Mouse (Mus musculus) CH12F3 (cell line): ENCODE results near the gene Prkch.

ENCODE experiments used
- in situ Hi-C: fragments of 300-500 bp; cut with MboI; formaldehyde crosslinking; loops from 2 replicates; pipeline ENCODE4 v1.14.3; 2020; ENCODE audit warnings: low sequenced_read_pairs

Gene Prkch

GRCm38 (mm10) chr12:73574632-73575031 is 10.0 kb upstream of the Prkch start:
- in situ Hi-C loops = loop anchor here (25.0 kb wide), 1 partner anchor 413 kb away; the partner anchor contains the start of gene Syt16

DNA sequence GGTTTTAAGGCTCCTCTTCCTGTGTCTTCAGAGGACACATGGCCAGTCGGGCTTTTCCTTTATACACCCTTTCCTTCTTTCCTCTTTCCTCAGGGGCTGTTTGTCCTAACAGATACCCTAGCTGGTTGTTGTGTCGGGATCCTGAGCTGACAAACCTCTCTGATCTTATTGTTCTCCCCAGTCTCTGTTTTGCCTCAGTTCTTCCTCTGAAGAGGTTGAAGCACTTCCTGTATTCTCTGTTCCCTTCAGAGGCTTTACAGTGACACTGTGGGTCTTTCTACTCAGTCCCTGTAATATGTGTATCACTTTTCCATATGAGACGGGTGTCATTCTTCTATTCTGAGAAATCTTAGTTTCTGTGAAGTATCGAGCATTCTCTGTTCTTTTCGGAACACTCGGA is 6.5 kb upstream of the Prkch start:
- in situ Hi-C loops = no loop called here

DNA sequence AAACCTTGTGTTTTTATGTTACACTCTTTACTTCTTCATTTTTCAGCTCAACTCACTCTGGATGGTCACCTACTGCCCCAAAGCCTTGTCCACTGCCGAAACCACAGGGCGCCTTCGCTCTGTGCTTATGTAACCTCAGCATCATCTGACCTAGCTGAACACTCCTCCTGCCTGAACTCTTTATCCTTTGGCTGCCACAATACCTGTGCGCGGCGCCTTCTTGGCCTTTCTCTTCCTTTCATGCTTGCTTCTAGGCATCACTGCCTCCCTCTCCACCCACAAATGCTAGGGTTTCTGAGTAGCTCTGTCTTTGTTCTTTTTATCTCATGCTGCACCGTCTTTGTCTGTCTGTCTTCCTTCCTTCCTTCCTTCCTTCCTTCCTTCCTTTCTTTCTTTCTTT is 3.8 kb upstream of the Prkch start:
- in situ Hi-C loops = no loop called here

GRCm38 (mm10) chr12:73583318-73583717 is 1.3 kb upstream of the Prkch start:
- in situ Hi-C loops = no loop called here

DNA sequence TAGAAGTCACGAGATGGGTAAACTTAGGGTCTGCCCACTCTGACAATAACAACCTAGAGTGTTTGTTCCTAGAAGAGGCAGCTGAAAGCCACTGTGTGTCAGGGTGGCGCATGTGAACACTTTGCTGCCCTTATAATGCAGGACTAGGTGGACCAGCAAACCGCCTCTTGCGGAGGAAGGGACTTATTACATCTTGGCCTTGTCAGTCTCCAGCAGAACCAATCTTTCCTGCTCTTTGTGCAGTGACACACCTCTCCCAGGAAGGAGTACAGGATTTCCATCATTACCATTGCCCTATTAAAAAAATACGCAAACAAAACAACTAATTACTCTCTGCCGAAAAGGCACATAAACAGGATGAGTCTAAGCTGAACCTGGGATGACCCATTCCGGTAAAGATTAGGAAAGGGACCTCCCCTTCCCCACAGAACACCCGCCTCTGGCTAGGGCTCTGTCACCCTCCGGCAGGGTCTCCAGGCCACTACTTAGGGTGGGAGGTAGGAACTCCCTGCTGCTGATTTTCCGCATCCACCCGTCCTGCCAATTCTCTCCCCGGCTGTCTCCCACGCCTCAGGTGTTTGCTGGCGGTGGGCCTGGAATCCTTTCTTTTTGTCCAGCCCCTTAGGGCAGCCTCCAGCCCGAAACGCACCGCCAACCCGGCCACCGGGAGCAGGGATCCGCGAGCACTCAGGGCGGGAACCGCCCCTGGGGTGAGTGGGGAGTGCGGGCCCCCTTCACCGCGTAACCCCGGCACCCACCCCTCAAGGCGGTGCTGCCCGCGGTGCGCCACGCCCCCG is 585 bp upstream of the Prkch start:
- in situ Hi-C loops = no loop called here

DNA sequence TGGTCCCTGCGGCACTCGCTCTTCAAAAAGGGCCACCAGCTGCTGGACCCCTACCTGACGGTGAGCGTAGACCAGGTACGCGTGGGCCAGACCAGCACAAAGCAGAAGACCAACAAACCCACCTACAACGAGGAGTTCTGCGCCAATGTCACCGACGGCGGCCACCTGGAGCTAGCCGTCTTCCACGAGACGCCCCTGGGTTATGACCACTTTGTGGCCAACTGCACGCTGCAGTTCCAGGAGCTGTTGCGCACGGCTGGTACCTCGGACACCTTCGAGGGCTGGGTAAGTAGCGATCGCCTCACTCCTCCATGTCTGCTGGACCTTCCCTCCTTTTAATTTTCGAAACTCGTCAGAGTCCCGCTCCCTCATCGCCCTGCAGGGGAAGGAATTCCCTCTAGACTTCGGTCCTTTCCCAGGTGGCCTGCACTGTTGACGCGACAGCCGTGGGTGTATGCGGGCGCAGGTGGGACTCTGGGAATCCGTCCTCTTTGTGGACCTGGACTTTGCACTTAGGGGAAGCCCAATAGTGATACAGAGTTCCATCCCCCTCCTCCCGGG is 725 bp downstream of the Prkch start:
- in situ Hi-C loops = no loop called here

DNA sequence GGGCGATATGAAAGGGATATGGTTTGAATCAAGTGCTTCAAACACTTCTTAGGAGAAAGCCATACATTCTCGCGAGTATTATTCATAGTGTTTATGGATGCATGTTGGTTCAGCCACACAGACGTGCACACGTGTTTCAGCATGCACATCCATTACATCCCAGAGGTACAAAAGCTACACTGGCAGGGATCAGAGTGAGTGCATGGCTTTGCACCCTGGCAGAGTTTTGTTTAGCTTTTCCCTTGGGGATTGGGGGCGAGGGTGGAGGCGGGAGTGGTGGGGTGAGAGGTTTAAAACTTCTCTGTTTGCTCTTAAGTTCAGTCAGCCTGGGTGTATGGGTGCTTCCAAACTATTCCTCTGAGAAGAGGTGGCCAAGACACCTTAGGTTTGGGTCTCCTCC is 1.3 kb downstream of the Prkch start:
- in situ Hi-C loops = no loop called here

GRCm38 (mm10) chr12:73587262-73587661 is 2.7 kb downstream of the Prkch start:
- in situ Hi-C loops = no loop called here

- in situ Hi-C loops = no loop called here
These were observed 6.2 kb downstream of the Prkch start for GRCm38 (mm10) chr12:73590627-73591276.

GRCm38 (mm10) chr12:73591625-73592024 is 7.0 kb downstream of the Prkch start:
- in situ Hi-C loops = no loop called here

- in situ Hi-C loops = no loop called here
These were observed 8.6 kb downstream of the Prkch start for GRCm38 (mm10) chr12:73593021-73593798.

DNA sequence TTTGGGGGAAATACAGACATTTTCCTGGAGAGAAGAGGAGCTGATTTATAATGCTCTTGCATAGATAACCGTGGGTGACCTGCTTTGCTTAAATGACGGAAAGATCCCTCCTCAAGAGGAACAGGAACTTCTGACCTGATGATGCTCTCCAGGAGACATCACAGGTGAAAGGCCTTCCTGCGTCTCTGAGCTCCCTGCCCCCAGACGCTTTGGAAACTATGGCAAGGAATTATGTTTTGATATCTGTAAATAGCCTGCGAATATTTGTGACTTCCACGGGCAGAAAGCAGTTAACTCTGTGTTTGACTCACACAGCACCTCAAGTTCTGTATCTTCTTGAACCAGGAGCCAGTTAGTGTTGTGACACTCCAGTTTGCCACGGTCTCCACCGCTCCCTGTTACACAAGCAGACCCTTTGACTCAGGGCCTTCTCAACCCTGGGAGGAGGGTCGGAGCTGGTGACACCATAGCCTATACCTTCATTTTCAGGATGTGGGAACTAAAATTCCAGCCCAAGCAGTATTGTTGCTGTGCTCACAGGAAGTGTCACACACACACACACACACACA is 9.7 kb downstream of the Prkch start:
- in situ Hi-C loops = no loop called here

GRCm38 (mm10) chr12:73595226-73595625 is 10.6 kb downstream of the Prkch start:
- in situ Hi-C loops = no loop called here

DNA sequence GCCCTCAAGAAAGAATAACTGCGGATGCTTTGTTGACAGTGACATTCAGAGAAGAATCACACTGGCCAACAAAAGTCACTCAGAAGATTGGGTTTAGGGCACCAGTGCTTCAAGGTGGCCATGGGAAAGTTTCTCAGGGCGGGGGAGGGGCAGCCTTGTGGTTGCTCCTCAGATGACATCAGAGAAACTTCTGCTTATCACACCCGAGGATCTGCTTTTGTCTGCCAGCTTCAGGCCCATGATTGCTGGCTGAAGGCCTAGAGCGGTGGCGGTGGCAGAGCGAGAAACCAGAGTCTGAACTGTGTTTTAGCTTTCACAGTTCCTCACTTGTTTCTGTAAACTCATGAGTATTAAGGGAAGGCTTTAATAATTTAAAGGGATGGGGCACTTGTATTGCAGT is 13.6 kb downstream of the Prkch start:
- in situ Hi-C loops = no loop called here

- in situ Hi-C loops = no loop called here
These were observed 15.9 kb downstream of the Prkch start for GRCm38 (mm10) chr12:73600457-73600856.

- in situ Hi-C loops = no loop called here
These were observed 18.4 kb downstream of the Prkch start for GRCm38 (mm10) chr12:73602974-73603373.

- in situ Hi-C loops = no loop called here
These were observed 19.1 kb downstream of the Prkch start for GRCm38 (mm10) chr12:73603653-73604052.

GRCm38 (mm10) chr12:73604762-73605161 is 20.2 kb downstream of the Prkch start:
- in situ Hi-C loops = no loop called here

- in situ Hi-C loops = no loop called here
These were observed 20.6 kb downstream of the Prkch start for GRCm38 (mm10) chr12:73605174-73605573.

- in situ Hi-C loops = no loop called here
These were observed 22.9 kb downstream of the Prkch start for GRCm38 (mm10) chr12:73607381-73608064.

DNA sequence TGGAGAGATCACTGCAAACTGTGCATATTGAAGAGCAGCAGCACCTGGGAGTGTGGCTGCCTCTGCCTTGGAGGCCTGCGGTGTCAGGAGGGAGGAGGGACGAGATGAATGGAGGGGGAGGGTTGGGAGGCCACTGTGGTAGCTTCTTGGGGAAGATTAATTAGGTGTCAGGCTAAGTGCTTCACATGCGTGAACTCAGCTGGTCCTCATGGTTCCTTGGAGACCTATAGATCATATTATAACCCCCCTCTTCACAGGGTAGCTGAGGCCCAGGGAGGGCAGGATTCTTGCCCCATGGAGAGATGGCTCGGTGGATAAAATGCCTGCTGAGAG is 23.4 kb downstream of the Prkch start:
- in situ Hi-C loops = no loop called here
